Mouse (Mus musculus) 3134 (cell line): ENCODE measurements around the gene Usp4.
A peak's percentile ranks its signal among the peaks of the same experiment; 100 is the strongest.
"Not testable (repeated sequence)": the region's sequence is repeated elsewhere in the genome, so short reads cannot be mapped to it uniquely, and the experiment has no call there.

ENCODE experiments used
- DNase-seq: peaks from one replicate; pipeline ENCODE4 v3.0.0-alpha.2; 2011; ENCODE audit warnings: low spot score; ENCODE audit not compliant: insufficient read length; ENCODE audit errors: extremely low read depth

Usp4 gene

DNA sequence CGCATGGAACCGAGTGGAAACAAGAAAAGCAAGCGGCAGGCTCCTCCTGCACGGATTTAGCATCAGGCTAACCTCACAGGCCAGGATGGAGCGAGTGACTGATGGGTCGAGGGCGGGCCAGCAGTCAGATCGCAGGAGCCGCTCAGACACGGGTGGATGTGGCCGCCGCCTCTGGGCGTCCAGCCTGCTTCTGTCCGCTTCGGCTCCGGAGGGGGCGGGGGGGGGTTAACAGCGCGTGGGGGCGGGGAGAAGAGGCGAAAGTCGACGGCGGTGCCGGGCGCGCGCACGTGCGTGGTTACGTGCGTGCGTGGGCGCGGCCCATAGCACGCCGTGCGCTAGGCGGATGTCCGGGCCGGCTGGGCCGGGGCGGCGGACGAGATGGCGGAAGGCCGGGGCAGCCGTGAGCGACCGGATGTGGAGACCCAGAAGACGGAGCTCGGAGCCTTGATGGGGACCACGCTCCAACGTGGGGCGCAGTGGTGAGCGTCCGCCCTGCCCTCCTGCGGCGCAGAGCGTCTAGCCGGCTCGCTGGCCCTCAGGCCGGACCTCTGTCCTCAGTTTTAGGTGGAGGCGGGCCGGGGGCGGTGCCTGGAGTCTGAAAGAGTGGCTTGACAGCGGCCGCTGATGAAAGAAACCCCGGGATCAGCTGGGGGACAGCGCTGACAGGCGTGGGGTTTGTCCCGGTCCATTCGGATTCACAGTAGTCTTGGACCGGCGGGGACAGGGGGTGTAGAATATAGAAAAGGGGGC is at the start of gene Usp4:
Usp4 (plus strand) TSS at position 314 of the 750 bp plus-strand sequence.
- peak; percentile 93 for DNase-seq

DNA sequence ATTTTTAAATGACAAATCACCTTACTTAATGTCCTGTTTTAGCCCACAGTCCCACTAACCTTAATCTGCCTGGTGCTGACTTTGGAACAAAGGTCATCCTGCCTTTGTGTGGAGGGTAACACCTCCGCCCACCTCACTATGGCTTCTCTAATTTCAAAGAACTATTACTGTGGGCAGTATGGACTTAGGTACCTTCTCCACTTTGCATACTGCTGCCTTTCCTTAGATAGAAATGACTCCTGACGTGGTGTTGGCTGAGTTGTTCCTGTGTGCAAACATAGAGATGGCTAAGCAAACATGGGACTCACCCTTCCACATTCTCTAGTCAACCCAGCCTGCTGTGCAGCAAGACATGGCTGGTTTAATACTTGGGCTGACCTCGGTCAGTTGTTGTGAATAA is 45.8 kb upstream of the Usp4 start:
- DNase-seq = no peak

- DNase-seq = no peak
Measured at GRCm38 (mm10) chr9:108304716-108305115, 42.9 kb upstream of the Usp4 start.

DNA sequence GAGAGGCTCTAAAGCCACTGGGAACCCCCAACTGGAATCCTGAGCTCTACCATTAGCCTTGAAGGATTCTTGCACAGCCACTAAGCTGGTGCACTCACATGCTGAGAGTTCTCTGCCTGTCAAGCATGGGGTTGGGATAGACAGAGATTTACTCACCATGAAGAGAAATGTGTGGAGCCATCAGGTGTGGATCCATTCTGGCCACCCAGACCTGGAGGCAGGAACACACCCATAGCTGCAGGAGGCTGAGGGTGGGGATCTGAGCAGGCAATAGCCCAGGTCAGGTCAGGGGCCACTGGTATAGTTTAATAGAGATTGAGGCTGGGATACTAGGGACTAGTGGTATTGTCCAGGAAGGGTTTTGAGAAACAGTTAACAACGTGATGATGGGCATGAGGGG is 42.5 kb upstream of the Usp4 start:
- DNase-seq = no peak

GRCm38 (mm10) chr9:108305629-108306520 is 41.8 kb upstream of the Usp4 start, which contains the start of the genes Rhoa and Tcta:
Gene Rhoa (plus strand): TSS chr9:108306129.
Gene Tcta (minus strand): TSS chr9:108306160.
- DNase-seq = peak; percentile 96

DNA sequence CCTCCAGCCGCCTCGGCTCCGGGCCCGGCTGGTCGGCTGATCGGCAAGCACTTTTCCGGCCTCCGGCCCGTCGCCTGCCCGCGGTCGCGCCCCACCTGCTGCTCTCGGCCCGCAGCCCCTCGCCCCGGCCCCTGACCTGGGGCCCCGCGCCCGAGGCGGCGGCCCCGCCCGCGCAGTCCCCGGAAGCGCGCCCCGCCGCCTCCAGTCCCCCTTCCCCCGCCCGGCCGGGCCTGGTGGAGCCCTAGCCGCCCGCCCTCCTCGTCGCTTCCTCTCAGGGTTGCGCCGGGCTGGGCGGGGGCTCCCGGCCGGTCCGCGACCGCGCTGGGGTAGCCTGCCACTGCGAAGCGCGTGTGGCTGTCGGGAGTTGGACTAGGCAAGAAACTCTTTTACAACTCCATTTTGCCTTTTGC is 41.1 kb upstream of the Usp4 start:
- peak; percentile 79 for DNase-seq

GRCm38 (mm10) chr9:108307021-108307807 is 40.4 kb upstream of the Usp4 start:
- no peak for DNase-seq

DNA sequence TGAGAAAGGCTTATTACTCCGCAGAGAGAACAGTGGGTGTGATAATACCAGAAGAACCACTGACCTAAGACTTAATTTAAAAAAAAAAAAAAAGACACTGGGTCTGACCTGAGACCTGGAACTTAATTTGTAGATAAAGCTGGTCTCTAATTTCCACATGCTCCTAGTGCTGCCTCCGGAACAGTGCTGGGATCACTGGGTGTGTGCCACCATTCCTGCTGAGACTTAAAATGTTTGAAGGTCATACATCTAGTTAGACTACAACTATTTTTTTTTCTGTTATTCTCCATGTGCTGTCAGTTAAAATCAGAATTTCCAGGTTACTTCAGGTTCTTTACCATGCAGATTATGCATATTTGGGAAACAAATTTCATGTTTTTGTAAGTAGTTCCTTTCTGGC is 39.5 kb upstream of the Usp4 start:
- DNase-seq = no peak

- no peak for DNase-seq
Measured at GRCm38 (mm10) chr9:108317572-108317971, 30.1 kb upstream of the Usp4 start.

DNA sequence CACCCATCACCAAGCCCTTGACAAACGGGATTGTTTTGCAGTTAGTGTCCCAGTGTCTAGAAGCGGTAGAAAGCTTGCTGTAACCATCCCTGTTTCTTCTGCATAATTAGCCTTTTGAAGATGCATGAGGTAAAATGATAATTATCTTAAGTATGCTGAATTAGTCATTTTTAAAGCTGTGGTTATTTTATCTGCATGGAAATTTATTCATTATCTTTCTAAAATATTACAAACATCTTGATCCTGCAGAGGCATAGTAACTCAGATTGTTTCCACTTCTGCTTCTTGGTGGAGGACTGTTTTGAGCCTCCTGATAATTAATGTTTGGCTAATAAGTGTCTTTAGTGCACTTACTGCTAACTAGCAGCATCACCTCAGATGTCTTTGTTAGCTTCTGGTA is 29.2 kb upstream of the Usp4 start:
- DNase-seq = no peak

- DNase-seq = not testable (repeated sequence)
Measured at GRCm38 (mm10) chr9:108322054-108322453, 25.6 kb upstream of the Usp4 start.

DNA sequence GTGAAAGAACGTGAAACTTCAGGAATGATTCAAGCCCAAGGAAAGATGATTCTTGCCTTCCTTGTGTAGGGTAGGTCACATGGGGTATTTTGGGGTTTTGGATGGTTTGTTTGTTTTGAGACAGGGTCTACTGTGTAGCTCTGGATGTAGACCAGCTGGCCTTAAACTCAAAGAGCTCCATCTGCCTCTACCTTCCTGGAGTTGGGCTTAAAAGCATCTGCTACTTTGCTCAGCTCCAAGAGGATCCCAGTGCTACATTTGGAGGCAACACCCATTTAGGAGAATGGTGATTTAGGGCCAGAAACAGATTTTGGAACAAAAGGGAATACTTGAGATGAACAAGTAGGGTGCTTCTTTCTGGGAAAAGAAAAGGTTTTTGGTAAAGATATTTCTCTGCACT is 22.9 kb upstream of the Usp4 start:
- DNase-seq = no peak

GRCm38 (mm10) chr9:108325811-108326210 is 21.8 kb upstream of the Usp4 start:
- DNase-seq = no peak

DNA sequence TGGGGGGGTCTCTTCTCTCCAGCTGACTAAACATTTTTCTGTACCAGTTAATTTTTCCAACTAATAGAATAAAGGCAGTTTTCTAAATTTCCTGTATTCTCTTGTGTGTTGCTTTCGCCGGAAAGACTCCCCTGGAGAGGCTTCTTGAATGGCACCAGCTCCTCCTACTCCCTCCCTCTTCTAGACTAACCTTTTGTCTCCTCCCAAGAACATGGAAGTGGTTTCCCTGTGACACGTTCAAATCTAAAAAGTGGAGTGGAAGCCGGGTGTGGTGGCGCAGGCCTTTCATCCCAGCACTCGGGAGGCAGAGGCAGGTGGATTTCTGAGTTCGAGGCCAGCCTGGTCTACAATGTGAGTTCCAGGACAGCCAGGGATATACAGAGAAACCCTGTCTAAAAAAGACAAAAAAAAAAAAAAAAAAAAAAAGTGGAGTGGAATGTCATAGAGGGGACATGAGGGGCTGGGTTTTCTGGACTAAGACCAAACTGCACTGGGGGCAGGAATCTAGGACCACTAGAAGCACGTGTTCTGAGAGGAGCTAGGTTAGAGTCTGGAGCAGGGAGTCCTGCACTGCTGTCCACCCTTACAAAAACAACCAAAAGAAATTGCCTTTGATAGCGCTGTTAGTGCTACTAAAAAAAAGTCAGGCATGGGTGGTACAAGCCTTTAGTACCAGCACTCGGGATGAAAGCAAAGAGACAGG is 9.7 kb upstream of the Usp4 start:
- DNase-seq = no peak

DNA sequence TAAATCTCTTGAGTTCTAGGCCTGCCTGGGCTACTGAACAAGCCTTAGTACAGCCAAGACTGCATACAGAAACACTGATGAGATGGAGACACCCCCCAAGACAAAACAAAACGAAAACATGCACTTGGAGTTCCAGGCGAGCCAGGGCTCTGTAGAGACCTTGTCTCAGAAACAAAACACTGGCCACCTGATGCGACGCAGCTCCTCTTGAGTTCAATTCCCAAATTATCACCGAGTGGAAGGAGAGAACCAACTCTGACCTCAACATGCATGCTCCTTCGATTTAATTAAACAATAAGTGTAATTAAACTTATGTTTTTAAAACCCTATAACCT is 9.1 kb upstream of the Usp4 start:
- no peak for DNase-seq

- peak; percentile 92 for DNase-seq
Measured at GRCm38 (mm10) chr9:108338886-108339781, 8.5 kb upstream of the Usp4 start, which contains the start of gene Gpx1. Gene Gpx1 (plus strand): TSS chr9:108338903.

DNA sequence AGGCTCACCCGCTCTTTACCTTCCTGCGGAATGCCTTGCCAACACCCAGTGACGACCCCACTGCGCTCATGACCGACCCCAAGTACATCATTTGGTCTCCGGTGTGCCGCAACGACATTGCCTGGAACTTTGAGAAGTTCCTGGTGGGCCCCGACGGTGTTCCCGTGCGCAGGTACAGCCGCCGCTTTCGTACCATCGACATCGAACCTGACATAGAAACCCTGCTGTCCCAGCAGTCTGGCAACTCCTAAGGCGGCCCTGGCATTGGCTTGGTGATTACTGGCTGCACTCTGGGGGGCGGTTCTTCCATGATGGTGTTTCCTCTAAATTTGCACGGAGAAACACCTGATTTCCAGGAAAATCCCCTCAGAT is 7.8 kb upstream of the Usp4 start:
- DNase-seq = no peak

DNA sequence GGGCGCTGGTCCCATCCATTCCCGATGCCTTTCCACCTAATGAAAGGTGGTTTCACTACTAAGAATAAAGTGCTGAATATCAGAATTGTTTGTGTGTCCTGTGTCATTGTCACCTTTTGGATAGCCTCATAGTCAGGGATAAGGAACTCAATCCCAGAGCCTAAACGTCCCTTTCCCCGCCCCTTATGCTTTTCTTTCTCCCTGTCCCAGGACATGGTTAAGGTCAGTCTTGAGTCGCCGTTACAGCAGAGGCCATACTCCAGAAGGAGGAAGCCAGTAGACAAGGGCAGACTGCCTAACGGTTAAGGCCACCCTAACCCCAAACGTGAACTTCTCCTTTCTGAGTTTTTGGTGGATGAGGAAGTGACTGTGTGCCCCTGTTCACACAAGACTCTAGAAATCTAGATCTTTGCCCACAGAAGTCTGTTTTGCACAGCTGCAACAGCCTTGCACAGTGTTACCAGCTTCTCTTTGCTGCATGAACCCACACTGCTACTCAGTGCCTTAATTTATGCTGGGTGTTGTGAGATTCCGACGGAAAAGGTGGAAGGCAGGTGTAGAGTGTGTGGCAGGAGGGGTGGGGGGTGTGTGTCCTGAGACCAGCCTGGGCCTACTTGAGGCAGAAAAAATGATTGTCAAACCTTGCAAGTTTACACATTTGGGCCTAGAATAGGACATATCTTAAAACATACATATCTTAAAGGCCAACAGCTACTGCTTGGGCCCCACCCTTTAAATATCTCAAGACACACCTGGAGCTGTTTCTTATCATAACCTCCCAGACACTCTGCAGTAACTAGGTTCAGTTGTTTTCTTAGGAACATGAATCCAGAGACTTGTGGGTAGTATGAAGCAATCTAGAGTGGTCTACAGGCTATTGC is 7.2 kb upstream of the Usp4 start:
- DNase-seq = no peak

GRCm38 (mm10) chr9:108341139-108341475 is 6.5 kb upstream of the Usp4 start:
- no peak for DNase-seq
